Mouse (Mus musculus): ENCODE measurements at regions not wholly inside any gene's neighbourhood (a gene's known extent, or its start where the extent isn't known, plus 50 kb on each side); places are given as distances from the start of the nearest gene placed in this dataset.

DNA sequence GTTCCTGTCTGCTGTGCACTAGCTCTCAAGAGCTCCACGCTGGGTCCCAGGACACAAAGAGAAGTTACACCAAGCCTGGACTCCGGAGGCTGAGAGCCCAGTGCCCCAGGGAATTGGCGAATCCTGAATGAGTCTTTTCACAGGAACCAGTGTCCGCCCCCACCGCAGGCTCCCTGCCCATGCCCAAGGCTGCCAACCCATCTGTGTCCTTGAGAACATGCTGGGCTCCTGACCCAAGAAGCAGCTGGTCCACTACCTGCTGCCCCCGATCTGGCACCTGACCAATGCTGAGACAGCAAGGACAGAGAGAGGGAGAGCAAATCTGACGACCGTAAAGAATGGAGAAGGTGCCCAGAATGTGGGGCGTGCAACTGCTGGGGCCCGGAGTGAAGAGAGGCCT lies 85.2 kb upstream of the Cplx2 start:
- WGBS, result 86% methylated on average over 10 of the region's 10 CpGs
- Histone ChIP-seq H3K27me3 (ENCODE audit: control insufficient read depth, insufficient read depth, low read length) (no peaks in the 10 kb centered on the region), H3K4me3 (ENCODE audit: low read depth, low read length) (no peak overlapping the region), H3K36me3 (ENCODE audit: control insufficient read depth, insufficient read depth, low read length) (no peaks in the 10 kb centered on the region), H3K4me1 (ENCODE audit: control insufficient read depth, insufficient read depth, insufficient read length, low read length) (peaks cover 2% of the 10 kb centered on the region; the same call in 1 of the 2 replicates), H3K27ac (ENCODE audit: insufficient read depth, low read depth, low read length) (no peak overlapping the region)
- TF ChIP-seq CTCF (IDR thresholded peaks at IDR 0.05; ENCODE audit: extremely low read depth, insufficient read length, insufficient replicate concordance, low read depth, low read length) (no peak), POLR2A (IDR thresholded peaks at IDR 0.05; ENCODE audit: low read depth, low read length) (no peak)

DNA sequence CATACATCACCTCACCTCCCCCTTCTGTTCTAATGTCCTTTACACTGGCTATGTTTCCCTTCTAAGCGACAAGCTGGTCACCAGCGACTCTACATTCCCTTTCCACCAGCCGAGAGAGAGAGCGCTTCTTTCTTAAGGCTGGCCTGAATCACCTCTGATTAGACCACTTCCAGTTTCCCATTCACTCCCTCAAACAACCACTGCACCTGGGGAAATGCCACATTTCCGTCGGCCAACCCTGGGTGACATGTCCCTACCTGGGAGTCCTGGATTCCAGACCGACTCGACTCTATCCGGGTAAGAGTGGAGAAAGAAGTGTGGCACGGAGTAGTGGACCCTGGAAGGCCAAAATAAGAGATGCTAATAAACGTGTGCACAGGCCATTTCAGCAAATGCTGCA lies 84.5 kb upstream of the Cplx2 start:
- no peak overlapping the region for H3K27ac ChIP-seq (ENCODE audit: insufficient read depth, low read depth, low read length)
- H3K4me3 ChIP-seq (ENCODE audit: low read depth, low read length), result no peak overlapping the region
- no peaks in the 10 kb centered on the region for H3K27me3 ChIP-seq (ENCODE audit: control insufficient read depth, insufficient read depth, low read length)
- peaks cover 2% of the 10 kb centered on the region; the same call in 1 of the 2 replicates for H3K4me1 ChIP-seq (ENCODE audit: control insufficient read depth, insufficient read depth, insufficient read length, low read length)
- H3K36me3 ChIP-seq (ENCODE audit: control insufficient read depth, insufficient read depth, low read length), result no peaks in the 10 kb centered on the region
- 85% methylated on average over 11 of the region's 11 CpGs for WGBS
- no peak for TF ChIP-seq POLR2A (IDR thresholded peaks at IDR 0.05; ENCODE audit: low read depth, low read length)
- TF ChIP-seq CTCF (IDR thresholded peaks at IDR 0.05; ENCODE audit: extremely low read depth, insufficient read length, insufficient replicate concordance, low read depth, low read length), result no peak

DNA sequence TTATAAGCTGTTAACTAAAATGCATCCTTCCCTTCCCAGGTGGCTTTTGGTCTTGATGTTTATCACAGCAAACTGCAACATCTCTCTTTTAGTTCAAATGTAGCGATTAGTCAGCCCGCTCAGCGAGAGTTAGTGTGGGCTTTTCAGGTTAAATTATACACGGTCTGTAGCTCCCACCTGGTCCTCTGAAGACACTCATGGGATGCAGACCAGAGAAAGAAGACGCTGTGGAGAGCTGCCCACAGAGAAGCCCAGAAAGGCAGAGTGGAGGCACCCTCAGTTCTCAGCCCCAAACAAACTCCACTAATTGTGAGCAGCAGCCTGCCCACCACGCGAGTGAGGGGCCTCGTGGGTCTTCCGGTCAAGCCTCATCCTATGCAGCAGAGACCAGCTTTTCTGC lies 81.1 kb upstream of the Cplx2 start:
- H3K4me1 ChIP-seq (ENCODE audit: control insufficient read depth, insufficient read depth, insufficient read length, low read length), result no peaks in the 10 kb centered on the region
- no peaks in the 10 kb centered on the region for H3K36me3 ChIP-seq (ENCODE audit: control insufficient read depth, insufficient read depth, low read length)
- no peak overlapping the region for H3K27ac ChIP-seq (ENCODE audit: insufficient read depth, low read depth, low read length)
- H3K27me3 ChIP-seq (ENCODE audit: control insufficient read depth, insufficient read depth, low read length), result no peaks in the 10 kb centered on the region
- H3K4me3 ChIP-seq (ENCODE audit: low read depth, low read length), result no peak overlapping the region
- TF ChIP-seq CTCF (IDR thresholded peaks at IDR 0.05; ENCODE audit: extremely low read depth, insufficient read length, insufficient replicate concordance, low read depth, low read length) (no peak), POLR2A (IDR thresholded peaks at IDR 0.05; ENCODE audit: low read depth, low read length) (no peak)
- 84% methylated on average over 9 of the region's 9 CpGs for WGBS

DNA sequence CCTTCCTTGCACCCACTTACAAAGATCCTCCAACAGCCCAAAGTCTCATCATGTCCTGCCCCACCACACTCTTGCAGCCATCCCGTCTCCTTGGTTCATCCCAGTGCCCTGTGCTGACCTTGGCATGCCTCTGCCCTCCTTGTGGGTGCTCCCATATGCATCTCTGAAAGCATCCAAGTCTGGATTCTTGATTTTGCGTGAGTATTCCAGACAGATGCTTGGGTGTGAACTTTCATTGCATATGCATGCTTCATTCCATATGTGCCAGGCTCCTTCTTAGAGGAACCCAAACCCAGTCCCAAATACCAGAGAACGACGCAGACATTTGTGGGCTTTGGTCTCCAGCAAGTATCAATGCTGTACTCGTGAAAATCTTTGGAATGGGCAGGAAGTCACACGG lies 78.8 kb upstream of the Cplx2 start:
- H3K36me3 ChIP-seq (ENCODE audit: control insufficient read depth, insufficient read depth, low read length), result no peaks in the 10 kb centered on the region
- peaks cover 5% of the 10 kb centered on the region; the same call in 1 of the 2 replicates for H3K4me1 ChIP-seq (ENCODE audit: control insufficient read depth, insufficient read depth, insufficient read length, low read length)
- H3K27me3 ChIP-seq (ENCODE audit: control insufficient read depth, insufficient read depth, low read length), result no peaks in the 10 kb centered on the region
- TF ChIP-seq CTCF (IDR thresholded peaks at IDR 0.05; ENCODE audit: extremely low read depth, insufficient read length, insufficient replicate concordance, low read depth, low read length) (no peak), POLR2A (IDR thresholded peaks at IDR 0.05; ENCODE audit: low read depth, low read length) (no peak)
- H3K27ac ChIP-seq (ENCODE audit: insufficient read depth, low read depth, low read length), result no peak overlapping the region
- 81% methylated on average over 6 of the region's 6 CpGs for WGBS
- H3K4me3 ChIP-seq (ENCODE audit: low read depth, low read length), result no peak overlapping the region

DNA sequence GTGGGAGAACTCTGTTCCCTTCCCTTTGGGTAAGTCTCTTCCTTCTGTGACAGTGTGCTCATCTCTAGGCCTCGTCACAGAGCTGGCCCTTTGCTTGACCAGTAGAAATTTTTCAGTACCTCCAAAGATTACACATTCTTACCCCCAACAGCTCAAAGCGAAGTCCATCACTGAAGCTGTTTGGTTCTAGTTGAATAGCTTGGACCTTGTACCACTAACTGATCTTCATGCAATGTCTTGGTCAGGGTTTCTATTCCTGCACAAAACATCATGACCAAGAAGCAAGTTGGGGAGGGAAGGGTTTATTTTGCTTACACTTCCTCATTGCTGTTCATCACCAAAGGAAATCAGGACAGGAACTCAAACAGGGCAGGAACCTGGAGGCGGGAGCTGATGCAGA lies 78.1 kb upstream of the Cplx2 start:
- no peak overlapping the region for H3K27ac ChIP-seq (ENCODE audit: insufficient read depth, low read depth, low read length)
- H3K4me1 ChIP-seq (ENCODE audit: control insufficient read depth, insufficient read depth, insufficient read length, low read length), result peaks cover 5% of the 10 kb centered on the region; the same call in 1 of the 2 replicates
- H3K4me3 ChIP-seq (ENCODE audit: low read depth, low read length), result no peak overlapping the region
- 91% methylated on average over 3 of the region's 3 CpGs for WGBS
- TF ChIP-seq CTCF (IDR thresholded peaks at IDR 0.05; ENCODE audit: extremely low read depth, insufficient read length, insufficient replicate concordance, low read depth, low read length) (no peak), POLR2A (IDR thresholded peaks at IDR 0.05; ENCODE audit: low read depth, low read length) (no peak)
- no peaks in the 10 kb centered on the region for H3K27me3 ChIP-seq (ENCODE audit: control insufficient read depth, insufficient read depth, low read length)
- H3K36me3 ChIP-seq (ENCODE audit: control insufficient read depth, insufficient read depth, low read length), result no peaks in the 10 kb centered on the region

DNA sequence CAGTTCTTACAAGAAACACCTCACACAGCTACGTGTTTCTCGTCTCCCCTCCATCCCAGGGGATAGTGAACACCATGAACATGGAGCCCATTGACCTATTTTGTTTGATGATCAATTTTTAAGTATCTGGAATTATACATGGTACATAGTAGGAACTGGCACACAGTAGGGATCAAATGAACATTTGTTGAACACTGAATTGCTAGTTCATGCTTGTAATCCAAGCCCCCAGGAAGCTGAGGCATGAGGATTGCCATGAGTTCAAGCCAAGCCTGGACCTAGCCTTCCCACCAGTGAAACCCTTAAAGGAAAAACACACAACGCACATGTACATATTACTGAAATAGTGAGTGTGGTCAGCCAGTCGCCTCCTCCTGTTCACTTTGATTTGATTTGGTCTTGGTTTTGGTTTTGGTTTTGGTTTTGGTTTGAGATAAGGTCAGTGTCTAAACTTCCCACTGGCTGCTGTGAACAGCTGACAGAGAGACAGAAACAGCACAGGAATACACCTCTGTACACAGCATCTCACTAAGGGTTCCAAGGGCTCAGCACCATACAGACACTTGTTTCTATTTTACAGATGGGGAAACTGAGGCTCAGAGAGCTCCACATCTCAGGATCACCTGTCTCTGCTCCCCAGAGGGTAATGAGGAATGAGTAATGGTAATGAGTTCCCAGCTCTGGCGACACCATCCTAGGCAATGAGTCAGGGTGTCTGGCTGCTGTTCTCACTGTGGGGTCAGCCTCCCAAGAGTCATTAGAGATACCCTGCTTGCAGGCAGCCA lies 75.5 kb upstream of the Cplx2 start:
- Histone ChIP-seq H3K27ac (ENCODE audit: insufficient read depth, low read depth, low read length) (no peak overlapping the region), H3K36me3 (ENCODE audit: control insufficient read depth, insufficient read depth, low read length) (no peaks in the 10 kb centered on the region), H3K27me3 (ENCODE audit: control insufficient read depth, insufficient read depth, low read length) (no peaks in the 10 kb centered on the region), H3K4me3 (ENCODE audit: low read depth, low read length) (no peak overlapping the region), H3K4me1 (ENCODE audit: control insufficient read depth, insufficient read depth, insufficient read length, low read length) (peaks cover 5% of the 10 kb centered on the region; the same call in 1 of the 2 replicates)
- TF ChIP-seq CTCF (IDR thresholded peaks at IDR 0.05; ENCODE audit: extremely low read depth, insufficient read length, insufficient replicate concordance, low read depth, low read length), result no peak
- TF ChIP-seq POLR2A (IDR thresholded peaks at IDR 0.05; ENCODE audit: low read depth, low read length), result no peak
- WGBS, result 58% methylated on average over 5 of the region's 5 CpGs

DNA sequence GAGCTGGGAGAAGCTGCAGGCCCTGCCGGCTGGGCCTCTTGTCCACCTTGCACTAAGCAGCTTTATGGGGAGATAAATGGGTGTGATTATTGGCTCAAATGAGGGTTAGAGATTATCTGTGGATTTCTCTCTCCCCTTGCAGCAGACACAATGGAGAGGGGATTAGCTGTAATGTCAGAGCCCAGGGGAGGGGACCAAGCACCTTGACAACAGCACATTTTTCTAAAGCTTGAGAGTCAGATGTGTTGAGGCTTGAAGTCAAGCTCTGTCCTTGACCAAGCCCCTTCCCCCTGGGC lies 74.9 kb upstream of the Cplx2 start:
- no peaks in the 10 kb centered on the region for H3K36me3 ChIP-seq (ENCODE audit: control insufficient read depth, insufficient read depth, low read length)
- H3K4me3 ChIP-seq (ENCODE audit: low read depth, low read length), result no peak overlapping the region
- no peak overlapping the region for H3K27ac ChIP-seq (ENCODE audit: insufficient read depth, low read depth, low read length)
- H3K27me3 ChIP-seq (ENCODE audit: control insufficient read depth, insufficient read depth, low read length), result no peaks in the 10 kb centered on the region
- 70% methylated on average over 1 of the region's 1 CpGs for WGBS
- no peak for TF ChIP-seq POLR2A (IDR thresholded peaks at IDR 0.05; ENCODE audit: low read depth, low read length)
- TF ChIP-seq CTCF (IDR thresholded peaks at IDR 0.05; ENCODE audit: extremely low read depth, insufficient read length, insufficient replicate concordance, low read depth, low read length), result no peak
- peaks cover 5% of the 10 kb centered on the region; the same call in 1 of the 2 replicates for H3K4me1 ChIP-seq (ENCODE audit: control insufficient read depth, insufficient read depth, insufficient read length, low read length)
